Mouse (Mus musculus): ENCODE measurements around the gene Rnf213.

DNA sequence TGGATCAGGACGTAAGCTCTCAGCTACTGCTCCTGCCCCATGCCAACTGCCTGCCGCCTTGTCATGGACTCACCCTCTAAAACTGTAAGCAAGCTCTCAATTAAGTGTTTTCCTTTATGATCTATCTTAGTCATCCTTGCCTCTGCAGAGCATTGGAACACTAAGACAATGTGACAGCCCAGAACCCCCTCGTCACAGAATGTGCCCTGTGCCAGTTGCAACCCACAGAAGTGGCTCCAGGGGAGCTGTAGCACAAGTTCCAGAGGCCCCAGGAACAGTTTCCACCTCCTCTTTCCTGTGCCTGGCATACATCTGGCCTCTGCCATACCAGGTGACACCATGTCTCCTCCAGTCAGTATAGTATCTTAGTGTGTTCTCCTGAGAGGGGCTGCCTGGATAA is 130.5 kb downstream of the Rnf213 start:
- TF ChIP-seq CTCF (IDR thresholded peaks at IDR 0.05; ENCODE audit: borderline replicate concordance, control insufficient read depth, extremely low read depth, insufficient read depth, low read length, poor library complexity) (no peak), POLR2A (IDR thresholded peaks at IDR 0.05; ENCODE audit: control insufficient read depth, extremely low read depth, insufficient read depth, low read length, poor library complexity) (no peak)

All from thymus, adult 2 months (tissue).